Mouse (Mus musculus): ENCODE measurements around the gene Tex22.
A peak's percentile ranks its signal among the peaks of the same experiment; 100 is the strongest.

The Tex22 gene

DNA sequence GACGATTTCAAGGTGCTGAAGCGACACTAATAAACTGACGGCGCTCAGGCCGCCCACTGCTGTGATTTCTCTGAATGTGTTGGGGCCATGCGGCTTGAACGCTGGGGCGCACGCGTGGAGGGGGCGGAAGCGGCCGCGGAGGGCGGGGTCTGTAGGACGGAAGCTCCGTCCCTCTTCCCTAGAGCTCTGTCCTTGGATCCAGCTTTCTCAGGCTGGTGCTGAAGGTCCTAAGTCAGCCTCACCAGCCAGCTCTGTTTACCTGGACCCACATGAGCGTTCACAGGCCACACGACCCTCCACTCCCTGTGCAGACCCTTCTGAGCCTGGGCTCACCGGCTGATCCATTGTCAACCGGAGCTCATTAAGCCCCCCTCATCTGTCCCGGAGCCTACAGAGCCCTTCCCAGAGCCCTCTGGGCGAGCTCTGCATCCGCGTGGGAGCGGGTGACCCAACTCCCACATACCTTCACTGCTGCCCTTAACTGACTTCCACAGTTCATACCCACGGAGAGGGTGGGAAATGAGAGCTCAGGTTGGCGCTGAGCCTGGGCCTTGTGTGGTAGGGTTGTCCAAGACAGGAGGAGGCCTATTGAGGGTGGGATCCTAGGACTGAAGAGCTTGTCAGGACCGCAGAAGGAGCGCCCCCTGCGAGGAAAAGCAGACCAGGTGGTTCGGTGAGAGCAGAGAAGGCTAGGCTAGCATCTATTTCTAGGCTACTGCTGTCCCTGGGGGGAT lies at the start of gene Tex22:
Gene Tex22 (plus strand): TSS at position 174 of the 734 bp plus-strand sequence.
- peak; percentile 93 for DNase-seq

DNA sequence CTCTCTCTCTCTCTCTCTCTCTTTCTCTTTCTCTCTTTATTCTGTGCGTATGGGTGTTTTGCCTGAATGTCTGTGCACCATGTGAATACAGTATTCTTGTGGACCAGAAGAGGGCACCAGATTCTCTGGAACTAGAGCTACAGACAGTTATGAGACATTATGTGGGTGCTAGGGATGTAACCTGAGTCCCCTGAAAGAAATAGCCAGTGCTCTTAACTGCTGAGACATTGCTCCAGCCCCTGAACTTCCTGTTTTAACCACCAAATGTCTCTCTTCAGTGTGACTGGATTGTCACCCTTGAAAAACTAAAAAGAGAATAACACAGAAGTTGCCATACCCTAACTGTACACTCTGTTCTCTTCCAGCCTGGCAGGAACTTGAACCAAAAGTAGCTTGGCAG lies 47.7 kb upstream of the Tex22 start:
- no peak for DNase-seq

DNA sequence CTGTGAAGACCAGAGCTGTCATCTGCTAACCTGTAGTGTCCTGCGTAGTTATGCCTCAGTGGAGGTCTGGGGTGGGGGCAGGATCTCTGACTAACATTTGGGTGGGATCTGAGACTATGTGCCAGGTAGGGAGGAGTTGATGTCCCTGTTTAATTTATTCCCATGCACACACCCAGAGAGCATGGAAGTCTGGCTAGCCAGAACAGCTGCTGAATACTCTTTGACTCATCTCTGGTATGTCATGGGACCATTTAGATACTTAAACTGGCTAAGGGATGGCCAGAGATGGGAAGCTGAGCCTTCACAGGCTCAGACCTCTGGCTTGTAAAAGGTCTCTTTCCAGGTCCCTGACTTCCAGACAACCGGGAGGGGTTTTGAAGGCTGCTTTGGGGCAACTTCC lies 46.8 kb upstream of the Tex22 start:
- DNase-seq, result no peak

DNA sequence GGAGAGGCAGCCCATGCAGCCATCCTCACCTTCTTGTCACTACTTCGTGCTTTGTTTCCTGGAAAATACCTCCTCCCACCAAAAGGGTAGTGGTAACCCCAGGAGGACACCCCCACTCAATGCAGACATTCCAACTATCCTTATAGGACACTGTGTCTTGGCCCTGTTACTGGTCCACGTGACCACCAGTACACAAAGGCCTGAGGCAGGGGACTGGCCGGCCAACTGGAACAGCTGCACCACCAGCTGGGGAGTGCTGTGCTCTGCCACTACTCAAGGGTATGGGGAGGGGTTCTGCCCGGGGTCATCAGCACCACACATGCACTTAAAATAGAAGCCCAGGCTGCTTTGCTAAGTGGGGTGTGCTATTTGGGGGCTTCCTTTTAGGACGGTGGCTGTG lies 46.2 kb upstream of the Tex22 start:
- no peak for DNase-seq

DNA sequence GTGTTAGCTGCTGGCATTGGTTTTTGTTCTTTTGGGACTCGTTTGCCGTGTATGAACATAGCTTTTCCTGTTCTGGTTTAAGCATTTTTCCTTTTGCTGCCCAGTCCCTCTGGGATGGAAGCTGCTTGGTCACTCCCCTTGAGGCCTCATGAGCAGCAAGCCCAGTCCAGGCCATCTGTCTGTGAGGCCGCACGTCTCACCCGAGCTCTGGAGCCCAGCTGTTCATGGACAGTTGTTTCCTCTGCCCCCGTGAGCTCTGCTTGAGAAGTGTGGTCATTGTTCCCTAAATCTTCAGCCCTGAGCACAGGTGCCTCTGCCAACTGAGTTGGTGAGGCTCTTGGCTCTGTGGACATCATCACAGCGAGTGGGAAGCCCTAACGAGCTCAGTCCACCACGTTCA lies 45.4 kb upstream of the Tex22 start:
- DNase-seq, result no peak

DNA sequence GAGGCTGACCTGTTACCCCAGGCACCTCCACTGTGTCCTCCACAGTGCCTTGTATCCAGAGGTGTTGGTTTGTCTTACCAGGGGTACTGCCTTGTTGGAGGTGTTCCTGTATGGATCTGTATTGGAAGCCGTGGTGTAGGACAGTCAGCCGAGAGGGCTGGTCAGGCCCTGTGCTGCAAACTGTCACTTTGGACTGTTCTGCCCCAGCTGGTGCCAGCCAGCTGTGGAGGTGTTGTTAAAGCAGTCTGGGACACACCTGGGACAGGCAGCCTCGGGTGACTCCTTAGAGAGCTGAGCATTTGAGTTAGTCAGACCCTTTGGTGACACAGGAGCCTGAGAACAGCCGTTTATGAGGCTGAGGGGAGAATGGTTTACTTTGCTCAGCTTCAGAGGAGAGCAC lies 44.3 kb upstream of the Tex22 start:
- DNase-seq, result no peak

DNA sequence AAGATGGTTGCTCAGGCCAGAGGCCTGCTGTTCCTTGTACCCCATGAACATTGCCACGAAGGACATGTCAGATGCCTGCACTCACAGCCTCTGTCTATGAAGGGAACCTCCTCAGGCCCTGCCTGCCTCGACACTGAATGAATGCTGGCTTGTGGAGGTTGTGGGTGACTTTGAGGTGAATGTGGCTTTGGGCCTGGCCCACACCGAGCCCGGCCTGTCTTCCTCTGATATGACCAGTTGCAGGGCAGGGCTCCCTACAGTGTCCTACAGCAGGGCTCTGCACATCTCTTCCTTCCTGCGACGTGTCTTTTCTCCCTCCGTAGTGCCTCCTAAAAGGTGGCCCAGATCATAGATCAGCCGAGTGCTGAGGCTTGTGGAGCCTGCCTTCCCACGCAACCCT lies 43.3 kb upstream of the Tex22 start:
- no peak for DNase-seq

DNA sequence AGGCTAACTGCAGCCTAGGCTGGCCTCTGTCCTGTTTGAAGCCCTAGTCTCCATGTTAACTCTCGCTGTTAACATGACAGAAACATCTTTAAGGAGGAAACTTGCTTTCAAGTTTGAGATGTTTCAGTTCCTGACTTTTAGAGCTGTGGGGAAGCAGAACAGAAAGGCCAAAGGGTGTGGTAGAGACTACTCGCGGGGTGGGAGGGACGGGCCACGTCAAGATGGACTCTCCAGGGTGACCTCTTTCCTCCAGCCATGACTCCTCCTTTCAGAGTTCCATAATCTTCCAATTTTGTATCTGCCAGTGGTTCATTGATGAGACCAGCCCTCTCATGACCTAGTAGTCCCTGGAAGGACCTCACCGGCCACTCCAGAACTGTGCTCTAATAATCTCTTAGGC lies 42.9 kb upstream of the Tex22 start:
- no peak for DNase-seq

DNA sequence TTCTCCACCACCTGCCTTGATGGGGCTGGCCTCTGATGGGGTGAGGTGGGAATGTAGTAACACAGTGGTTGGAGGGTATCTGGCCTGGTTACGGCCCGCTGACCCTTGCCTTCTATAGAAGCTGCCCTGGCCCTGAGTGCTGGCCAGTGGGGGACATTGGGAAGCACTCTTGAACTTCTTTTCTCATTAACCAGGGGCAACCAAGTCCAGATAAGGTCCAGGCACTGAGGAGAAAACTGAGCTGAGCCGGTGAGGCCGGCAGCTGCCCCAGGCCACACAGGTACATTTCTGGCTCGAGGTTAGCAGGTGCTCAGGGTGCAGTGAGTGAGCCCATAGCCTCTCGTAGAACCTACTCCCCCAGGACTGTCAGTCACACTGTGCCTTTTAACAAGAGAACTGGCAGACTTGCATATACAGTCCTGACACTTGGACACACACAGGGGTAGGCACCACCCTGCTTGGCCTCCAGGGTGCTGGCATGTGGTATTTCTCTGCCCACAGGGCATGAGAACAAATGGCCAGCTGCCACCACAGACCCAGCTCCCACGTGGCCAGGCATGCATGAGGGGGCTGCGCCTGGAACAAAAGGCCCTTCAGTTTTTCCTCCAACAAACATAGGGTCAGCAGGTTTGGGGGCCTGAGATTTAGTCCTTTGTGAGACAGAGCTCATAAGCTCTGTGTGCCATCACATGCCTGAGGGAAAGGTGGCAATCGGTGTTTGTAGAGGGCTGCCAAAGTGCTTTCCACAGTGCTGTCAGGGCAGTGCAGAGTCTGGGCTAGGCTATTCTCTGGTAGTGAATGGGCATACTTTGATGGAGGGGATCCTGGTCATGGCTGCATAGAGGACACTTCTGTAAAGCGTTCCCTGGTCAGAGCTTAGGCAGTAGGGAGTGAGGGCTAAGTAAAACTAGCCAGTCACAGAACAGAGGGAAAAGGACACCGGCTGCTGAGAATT lies 41.7 kb upstream of the Tex22 start:
- peak; percentile 79 for DNase-seq

DNA sequence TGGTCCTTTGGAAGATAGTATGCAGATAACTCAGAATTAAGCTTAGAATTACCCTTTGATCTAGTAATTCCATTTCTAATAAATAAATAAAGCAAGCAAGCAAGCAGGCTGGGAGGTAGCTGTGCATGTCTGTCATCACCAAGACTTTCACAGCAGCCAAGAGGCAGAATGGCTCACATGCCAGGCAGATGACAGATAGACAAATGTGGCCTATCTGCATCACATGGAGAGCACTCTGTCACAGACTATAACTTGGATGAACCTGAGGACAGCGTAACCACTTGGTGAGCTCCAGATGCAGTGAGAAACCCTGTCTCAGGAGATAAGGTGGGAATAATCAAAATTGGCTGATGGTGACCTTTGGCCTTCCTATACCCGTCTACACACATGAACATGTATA lies 39.2 kb upstream of the Tex22 start:
- no peak for DNase-seq

DNA sequence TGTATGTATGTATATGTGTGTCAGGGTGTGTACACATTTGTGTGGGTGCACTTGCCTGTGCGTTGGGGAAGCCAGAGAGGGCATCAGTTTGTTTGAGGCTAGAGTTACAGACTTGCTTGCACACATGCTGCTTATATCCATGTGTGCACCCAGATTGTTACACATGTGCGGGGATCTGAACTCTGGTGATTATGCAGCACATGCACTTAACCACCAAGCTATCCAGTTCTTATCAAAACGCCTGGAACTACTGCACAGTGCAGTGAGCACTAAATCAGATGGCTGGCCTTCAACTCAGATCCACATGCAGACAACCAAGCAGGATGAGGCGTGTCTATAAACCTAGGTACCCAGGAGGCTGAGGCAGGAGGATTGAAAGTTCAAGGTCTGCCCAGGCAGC lies 37.3 kb upstream of the Tex22 start:
- no peak for DNase-seq

DNA sequence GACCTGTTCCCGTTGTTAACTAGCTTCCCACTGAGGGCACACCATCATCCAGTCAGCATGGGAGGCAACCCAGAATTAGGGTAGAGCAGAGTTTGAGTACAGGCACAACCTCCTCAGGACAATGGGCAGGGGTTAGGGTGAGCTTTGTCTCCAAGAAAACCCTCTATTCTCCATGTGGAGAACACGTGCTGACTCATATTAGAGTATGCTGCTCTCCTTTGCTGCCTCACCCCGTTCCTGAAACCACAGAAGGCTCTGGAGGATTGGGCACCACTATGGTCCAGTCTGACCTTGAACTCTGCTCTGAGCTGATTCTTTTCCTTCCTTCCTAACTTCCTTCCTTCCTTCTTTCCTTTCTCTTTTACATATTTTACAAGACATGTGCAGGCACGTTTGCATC lies 35.9 kb upstream of the Tex22 start:
- no peak for DNase-seq

DNA sequence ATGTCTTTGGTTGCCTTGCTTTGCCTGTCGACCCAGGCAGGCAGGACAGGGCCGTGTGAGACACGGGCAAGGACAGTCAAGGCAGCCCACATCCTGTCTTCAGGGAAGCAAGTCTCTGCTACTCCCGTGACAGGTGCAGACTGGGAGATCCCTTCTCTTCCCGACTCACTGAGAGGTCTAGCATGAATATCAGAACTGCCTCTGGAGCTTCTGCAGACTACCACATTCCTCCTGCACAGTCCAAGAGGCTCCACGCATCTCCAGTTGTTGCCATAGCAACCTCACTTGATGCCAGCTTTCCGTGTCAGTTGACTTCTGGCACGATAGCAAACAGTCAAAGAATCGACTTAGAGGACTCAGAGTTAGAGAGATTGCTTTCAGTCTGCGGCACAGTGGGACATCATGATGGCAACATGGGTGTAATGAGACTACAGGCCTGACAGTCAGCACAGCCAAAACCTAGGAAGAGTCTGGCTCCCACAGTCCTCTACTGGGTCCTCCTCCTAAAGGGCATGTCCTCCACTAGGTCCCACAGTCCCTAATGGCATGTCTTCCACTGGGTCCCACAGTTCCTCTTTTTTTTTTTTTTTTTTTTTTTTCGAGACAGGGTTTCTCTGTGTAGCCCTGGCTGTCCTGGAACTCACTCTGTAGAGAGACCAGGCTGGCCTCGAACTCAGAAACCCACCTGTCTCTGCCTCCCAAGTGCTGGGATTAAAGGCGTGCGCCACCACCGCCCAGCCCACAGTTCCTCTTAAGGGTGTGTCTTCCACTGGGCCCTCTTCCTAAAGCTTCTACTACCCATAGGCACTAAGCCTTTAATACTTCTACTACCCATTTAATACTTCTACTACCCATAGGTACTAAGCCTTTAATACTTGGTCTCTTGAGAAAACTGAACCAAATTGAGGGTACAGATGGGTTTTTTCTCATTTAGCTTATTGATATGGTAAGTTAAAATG lies 32.5 kb upstream of the Tex22 start:
- DNase-seq, result peak; percentile 40

DNA sequence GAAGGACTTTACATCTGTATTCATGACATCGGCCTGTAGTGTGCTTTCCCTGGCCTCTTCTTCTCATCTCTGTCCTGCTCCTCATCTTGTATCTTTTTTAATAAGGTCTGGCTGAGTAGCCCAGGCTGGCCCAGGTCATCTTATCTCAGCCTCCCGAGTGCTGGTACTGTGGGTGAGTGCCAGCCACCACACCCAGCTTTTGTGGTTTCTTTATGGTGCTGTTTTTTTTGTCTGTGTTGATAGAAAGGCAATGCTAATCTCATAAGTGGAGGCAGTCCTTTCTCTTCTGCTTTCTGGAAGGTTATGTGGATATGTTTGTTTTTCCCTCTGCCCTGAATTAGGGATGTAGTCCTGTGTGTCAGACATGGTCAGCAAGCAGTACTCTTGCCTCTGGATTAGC lies 31.8 kb upstream of the Tex22 start:
- DNase-seq, result no peak

DNA sequence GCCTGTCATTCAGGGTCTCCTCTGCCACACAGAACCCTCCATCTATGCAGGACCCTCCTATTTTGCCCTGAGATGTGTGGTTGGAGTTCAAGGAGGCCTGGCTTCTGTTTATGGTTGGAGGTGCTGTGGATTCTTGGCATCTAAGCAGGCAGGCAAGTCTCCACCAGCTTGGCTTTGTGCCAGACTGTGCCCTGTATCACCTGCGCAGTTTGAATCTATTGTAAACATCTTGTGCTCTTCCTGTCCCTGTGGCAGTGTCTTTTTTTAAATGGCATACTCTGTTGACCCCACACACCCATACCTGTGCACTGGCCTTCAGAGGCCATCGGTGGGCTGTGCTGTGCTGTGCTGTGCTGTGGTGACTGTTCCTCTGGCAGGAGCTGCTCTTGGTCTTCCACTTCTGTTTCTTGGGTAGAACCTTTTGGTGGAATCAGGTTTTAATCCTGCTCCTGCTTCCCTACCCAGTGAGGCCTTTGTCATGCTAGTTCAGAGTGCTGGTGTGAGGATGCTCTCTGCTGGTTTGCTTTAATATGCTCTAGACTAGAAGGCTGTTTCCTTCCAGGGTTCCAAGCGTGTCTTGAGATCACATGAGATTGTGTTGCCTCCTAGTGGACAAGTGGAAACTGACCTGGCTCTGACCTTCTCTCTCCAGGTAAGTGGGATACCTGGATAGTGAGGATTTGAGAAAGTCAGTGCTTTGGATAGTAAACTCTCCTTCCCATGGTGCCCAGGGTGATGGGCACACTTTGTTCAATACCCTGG lies 29.2 kb upstream of the Tex22 start:
- peak; percentile 67 for DNase-seq

DNA sequence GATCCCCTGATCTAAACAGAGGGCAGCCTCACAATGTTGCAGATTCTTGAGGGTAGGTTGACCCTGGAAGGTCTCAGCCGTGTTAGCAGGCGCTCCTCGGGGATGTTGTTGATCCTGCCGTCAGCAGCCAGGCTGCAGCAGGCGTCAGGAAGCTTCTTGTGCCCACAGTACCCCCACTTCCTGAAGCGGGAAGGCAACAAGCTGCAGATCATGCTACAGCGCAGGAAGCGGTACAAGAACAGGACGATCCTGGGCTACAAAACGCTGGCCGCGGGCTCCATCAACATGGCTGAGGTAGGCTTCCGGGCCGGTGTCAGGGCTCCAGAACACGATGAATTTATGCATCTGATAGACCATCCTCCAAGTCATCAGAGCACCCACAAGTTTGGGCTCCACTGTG lies 27.4 kb upstream of the Tex22 start:
- no peak for DNase-seq

DNA sequence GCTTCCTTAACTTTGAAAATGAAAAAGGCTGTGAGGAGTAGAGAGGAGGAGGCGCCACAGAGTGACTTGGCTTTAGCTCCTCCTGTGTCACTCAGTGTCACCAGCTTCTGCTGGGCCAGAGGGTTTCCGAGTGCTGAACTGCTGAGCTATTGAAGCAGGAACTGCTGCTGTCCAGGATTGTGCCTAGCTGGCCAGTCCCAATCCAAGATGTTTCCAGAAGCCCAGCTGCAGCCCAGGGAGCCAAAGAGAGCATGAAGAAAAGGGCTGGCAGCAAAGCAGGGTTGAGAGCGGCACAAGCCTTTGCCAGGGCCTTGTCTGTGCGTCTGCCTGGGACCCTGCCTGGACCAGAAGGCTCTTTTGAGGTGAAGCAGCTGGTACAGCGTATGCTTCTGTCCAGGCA lies 26.2 kb upstream of the Tex22 start:
- no peak for DNase-seq

DNA sequence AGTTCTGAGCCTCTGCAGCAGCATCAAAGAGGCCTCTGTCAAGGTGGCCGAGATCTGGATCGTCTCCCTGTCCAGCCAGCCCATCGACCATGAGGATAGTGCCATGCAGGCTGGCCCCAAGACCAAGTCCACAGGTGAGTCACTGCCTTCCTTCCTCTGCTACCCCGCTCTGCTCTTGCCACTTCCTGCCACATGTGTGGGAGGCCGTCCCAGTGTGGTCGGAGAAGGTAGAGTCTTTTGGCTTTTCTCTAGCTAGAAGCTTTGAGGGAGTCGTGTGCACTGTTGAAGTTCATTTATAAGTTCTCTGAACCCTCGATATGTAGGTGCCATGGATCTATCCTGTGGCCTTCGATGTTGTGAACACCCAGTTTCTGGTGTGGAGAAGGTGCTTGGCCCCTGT lies 24.5 kb upstream of the Tex22 start:
- DNase-seq, result no peak

DNA sequence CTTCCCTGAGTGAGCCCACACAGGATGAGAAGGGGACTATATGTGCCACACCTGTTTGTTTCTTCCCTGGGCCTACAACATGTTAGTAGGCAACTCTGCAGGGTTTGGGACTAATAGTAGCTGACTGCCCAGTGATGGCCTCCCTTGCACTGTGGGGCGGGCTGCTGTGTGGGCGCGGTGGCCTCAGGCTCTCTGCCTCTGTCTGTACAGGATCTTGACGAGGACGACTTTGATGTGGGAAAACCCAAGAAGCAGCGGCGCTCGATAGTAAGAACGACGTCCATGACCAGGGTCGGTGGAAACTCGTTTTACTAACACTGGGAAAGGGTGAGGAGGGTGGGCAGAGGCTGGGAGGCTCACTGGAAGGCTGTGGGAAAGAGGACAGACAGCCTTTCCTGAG lies 23.6 kb upstream of the Tex22 start:
- DNase-seq, result no peak

DNA sequence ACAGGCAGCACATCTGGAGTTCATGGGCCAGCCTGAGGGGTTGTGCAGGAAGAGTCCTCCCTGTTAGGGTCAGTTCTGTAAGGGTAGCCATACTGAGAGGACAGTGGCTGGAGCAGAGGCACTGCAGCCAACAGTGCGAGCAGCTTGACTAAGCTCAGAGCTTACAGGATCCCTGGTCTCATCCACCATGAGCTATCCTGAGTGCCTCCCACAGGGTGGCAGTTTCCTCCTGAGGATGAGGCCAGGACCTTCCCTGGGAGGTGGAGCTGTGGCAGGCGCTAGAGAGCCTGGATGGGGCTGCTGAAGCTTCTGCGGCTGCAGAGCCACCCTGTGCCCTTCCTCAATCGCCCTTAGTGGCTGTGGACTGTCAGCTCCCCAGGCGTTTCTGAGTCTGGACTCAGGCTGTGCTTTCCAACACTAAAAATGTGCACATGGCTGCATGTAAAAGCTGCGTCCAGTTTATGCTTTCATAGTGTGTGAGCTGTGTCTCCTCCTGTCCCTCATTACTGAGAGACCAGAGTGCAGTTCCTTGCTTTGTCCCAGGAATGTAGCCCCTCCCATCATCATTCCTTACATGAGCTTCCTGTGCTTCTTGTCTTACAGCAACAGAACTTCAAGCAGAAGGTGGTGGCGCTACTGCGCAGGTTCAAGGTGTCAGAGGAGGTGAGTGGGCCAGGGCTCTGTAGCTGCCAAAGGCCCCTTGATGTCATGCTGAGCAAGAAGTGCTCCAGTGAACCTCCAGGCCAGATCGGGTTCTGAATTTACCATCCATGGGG lies 22.5 kb upstream of the Tex22 start:
- peak; percentile 58 for DNase-seq

DNA sequence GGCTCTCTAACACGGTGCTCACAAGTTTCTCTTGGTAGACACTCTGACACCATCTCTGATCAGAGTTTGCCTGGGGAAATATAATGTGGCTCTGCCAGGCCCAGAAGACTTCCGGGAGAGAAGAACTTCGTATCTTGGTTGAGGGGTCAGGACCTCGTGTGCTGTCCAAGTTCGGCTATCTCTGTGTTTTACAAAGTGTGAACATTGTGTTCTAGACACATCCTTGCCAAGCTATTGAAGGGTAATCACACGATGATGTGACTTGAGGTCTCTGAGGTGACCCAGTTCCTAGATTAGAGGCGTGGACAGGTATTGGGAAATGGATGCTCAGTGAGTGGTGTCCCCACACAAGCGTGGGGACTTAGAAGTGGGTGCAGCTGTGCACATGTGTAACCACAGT lies 18.2 kb upstream of the Tex22 start:
- no peak for DNase-seq

DNA sequence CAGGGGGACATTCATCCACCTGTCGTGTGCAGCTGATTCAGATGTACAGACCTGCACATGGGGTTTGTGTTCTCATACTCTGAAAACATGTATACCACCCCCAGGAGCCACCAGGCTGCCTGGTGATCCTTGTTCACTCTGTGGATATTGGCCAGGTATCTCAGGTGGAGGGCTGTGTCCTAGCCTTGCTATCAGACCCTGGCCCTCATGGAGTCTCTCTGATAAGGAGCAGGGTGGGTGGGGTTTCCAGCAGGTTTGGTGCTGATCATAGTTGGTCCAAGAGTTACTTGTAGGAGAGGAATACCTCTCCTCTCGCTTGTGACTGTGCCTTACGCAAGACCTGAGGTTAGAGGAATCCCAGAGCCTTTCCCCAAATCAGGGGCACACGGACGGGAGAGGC lies 14.1 kb upstream of the Tex22 start:
- no peak for DNase-seq
